Mouse (Mus musculus) heart, embryonic 13.5 days (tissue): ENCODE measurements at regions not wholly inside any gene's neighbourhood (a gene's known extent, or its start where the extent isn't known, plus 50 kb on each side); places are given as distances from the start of the nearest gene placed in this dataset.

ENCODE experiments used
- ATAC-seq: fragments of 200-750 bp; cut with Nextera tagmentation; 2 replicates; pipeline ENCODE4 v1.8.0; 2017; ENCODE audit warnings: moderate TSS enrichment; ENCODE audit not compliant: insufficient number of reproducible peaks, low FRiP score, low TSS enrichment; ENCODE audit errors: extremely low read depth
- H3K27ac ChIP-seq: fragments of 300-500 bp; sonication (generic); replicated peaks from 2 replicates; pipeline ENCODE4 v1.5.1; 2015; ENCODE audit warnings: moderate library complexity, mild to moderate bottlenecking, inconsistent platforms
- H3K27me3 ChIP-seq: fragments of 300-500 bp; sonication (generic); replicated peaks from 2 replicates; pipeline ENCODE4 v1.6.1; 2015; ENCODE audit warnings: mild to moderate bottlenecking, inconsistent platforms
- H3K36me3 ChIP-seq: fragments of 300-500 bp; sonication (generic); 2 replicates; pipeline ENCODE4 v1.6.1; 2015; ENCODE audit warnings: mild to moderate bottlenecking, inconsistent platforms
- H3K4me1 ChIP-seq: fragments of 300-500 bp; sonication (generic); 2 replicates; pipeline ENCODE4 v1.6.1; 2015; ENCODE audit warnings: inconsistent platforms
- H3K4me2 ChIP-seq: fragments of 300-500 bp; sonication (generic); 2 replicates; pipeline ENCODE4 v1.6.1; 2015; ENCODE audit warnings: inconsistent platforms, mild to moderate bottlenecking, moderate library complexity
- H3K4me3 ChIP-seq: fragments of 300-500 bp; sonication (generic); 2 replicates; pipeline ENCODE4 v1.5.1; 2015; ENCODE audit warnings: moderate library complexity, mild to moderate bottlenecking, inconsistent platforms
- H3K9ac ChIP-seq: fragments of 300-500 bp; sonication (generic); 2 replicates; pipeline ENCODE4 v1.6.1; 2015; ENCODE audit warnings: inconsistent platforms, mild to moderate bottlenecking, moderate library complexity
- H3K9me3 ChIP-seq: fragments of 300-500 bp; sonication (generic); 2 replicates; pipeline ENCODE4 v1.6.1; 2016; ENCODE audit warnings: inconsistent platforms
- WGBS: fragments of 180-500 bp; shearing (Covaris S2); methylation state at CpG from one replicate; pipeline ENCODE4 v1.1.7; 2015; ENCODE audit warnings: mixed read lengths; 5-methylcytosine and 5-hydroxymethylcytosine counted together

- 53% methylated on average over 1 of the region's 1 CpGs for WGBS
- Histone ChIP-seq H3K4me3 (no peak overlapping the region), H3K36me3 (no peaks in the 10 kb centered on the region), H3K9me3 (peaks cover 6% of the 10 kb centered on the region; the same call in 1 of the 2 replicates), H3K4me1 (no peaks in the 10 kb centered on the region), H3K27ac (no peak overlapping the region), H3K27me3 (no peaks in the 10 kb centered on the region), H3K9ac (no peak overlapping the region), H3K4me2 (no peak overlapping the region)
- ATAC-seq, result no peak
Observed at GRCm38 (mm10) chr7:125131968-125132367, 312.5 kb upstream of the Kdm8 start.

DNA sequence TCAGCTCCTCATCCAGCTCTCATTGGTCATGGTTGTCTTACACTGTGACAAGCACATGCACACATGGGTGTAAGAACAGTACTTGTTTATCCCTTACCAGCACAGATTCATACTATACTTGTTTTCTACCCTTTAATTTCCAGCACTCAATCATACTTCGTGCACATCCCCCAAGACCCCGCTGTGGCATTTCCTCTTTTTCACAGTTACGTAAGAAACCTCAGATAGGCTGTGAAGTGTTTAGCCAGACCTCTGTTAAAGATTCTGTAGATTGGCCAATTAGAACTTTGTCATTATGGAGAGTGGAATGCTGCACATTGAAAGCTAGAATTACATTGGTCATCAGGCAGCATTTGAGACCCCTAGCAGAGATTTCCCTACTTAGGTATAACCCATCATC, 305.9 kb upstream of the Kdm8 start:
- no peak overlapping the region for H3K27ac ChIP-seq
- ATAC-seq, result no peak
- no peak overlapping the region for H3K4me2 ChIP-seq
- H3K4me3 ChIP-seq, result no peak overlapping the region
- no peaks in the 10 kb centered on the region for H3K36me3 ChIP-seq
- WGBS, result 64% methylated on average over 3 of the region's 3 CpGs
- no peaks in the 10 kb centered on the region for H3K27me3 ChIP-seq
- H3K4me1 ChIP-seq, result no peaks in the 10 kb centered on the region
- peaks cover 6% of the 10 kb centered on the region; the same call in 1 of the 2 replicates for H3K9me3 ChIP-seq
- H3K9ac ChIP-seq, result no peak overlapping the region

GRCm38 (mm10) chr7:125139196-125139595, 305.3 kb upstream of the Kdm8 start:
- H3K9ac ChIP-seq, result no peak overlapping the region
- H3K4me1 ChIP-seq, result no peaks in the 10 kb centered on the region
- WGBS, result 78% methylated on average over 2 of the region's 2 CpGs

DNA sequence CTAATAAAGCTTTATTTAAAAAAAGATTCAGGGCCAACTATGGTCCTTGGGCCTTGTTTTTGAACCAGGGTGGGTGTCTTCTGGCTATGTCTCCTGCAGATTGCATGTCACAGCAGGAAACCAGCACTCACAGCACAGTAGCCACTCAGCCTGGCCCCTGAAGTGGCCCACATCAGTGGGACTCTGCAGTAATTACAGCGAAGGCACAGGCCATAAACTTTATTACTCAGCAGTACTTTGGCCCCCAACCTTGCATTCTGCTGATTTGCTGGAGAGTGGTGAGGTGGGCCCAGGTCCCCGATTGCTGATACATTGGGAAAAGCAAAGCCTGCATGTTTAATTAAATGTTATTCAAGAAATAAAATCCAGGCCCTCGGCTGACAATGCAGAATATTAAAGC, 303.6 kb upstream of the Kdm8 start:
- Histone ChIP-seq H3K27ac (no peak overlapping the region), H3K36me3 (no peaks in the 10 kb centered on the region), H3K4me2 (no peak overlapping the region), H3K9me3 (no peaks in the 10 kb centered on the region), H3K9ac (no peak overlapping the region), H3K4me1 (peaks cover 3% of the 10 kb centered on the region), H3K27me3 (no peaks in the 10 kb centered on the region), H3K4me3 (no peak overlapping the region)
- WGBS, result 67% methylated on average over 3 of the region's 3 CpGs
- no peak for ATAC-seq

More at GRCm38 (mm10) chr7:125139196-125139595, 305.3 kb upstream of the Kdm8 start:
- H3K4me3 ChIP-seq, result no peak overlapping the region
- peaks cover 6% of the 10 kb centered on the region; the same call in 1 of the 2 replicates for H3K9me3 ChIP-seq
- no peaks in the 10 kb centered on the region for H3K27me3 ChIP-seq
- no peak for ATAC-seq
- no peak overlapping the region for H3K27ac ChIP-seq
- H3K4me2 ChIP-seq, result no peak overlapping the region
- no peaks in the 10 kb centered on the region for H3K36me3 ChIP-seq

DNA sequence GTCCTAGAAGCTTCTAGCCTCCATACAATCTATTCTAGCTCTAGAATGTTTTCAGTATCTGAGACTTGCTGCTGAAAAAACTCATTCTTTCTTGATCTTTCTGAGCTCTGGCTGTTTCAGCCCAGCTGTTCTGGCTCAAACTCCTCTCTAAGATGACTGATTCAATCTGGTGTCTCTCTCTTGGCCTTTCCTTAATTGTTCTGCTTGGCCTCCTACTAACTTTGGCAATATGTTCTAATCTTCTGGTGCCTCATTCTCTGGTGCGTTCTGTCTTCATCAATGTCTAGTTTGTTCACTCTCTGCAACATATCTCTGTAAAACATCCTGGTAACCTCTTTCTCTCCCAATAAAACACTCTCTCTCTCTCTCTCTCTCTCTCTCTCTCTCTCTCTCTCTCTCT, 302.6 kb upstream of the Kdm8 start:
- H3K9ac ChIP-seq, result no peak overlapping the region
- ATAC-seq, result no peak
- no peaks in the 10 kb centered on the region for H3K9me3 ChIP-seq
- 62% methylated on average over 1 of the region's 1 CpGs for WGBS
- no peaks in the 10 kb centered on the region for H3K27me3 ChIP-seq
- no peaks in the 10 kb centered on the region for H3K36me3 ChIP-seq
- no peak overlapping the region for H3K4me3 ChIP-seq
- H3K27ac ChIP-seq, result no peak overlapping the region
- H3K4me2 ChIP-seq, result no peak overlapping the region
- peaks cover 10% of the 10 kb centered on the region for H3K4me1 ChIP-seq

DNA sequence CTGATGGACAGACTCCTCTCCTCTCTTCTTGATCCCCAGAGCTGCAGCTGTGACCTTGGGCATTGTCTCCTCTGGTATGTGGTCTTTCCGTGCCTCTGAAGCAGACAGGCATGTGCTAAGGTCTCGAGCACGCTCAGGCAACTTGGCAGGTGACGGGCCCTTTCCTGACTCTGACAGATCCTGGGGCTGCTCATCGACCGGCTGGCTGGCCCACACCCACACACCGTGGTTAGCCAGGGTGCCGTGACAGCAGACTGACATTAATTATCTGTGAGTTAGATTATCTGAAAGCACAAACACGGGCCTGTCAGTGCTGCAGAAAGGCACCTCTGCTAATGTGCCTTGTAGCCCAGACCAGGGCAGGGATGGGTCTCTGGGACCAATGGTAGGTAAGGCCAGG, 298.5 kb upstream of the Kdm8 start:
- Histone ChIP-seq H3K4me2 (no peak overlapping the region), H3K36me3 (no peaks in the 10 kb centered on the region), H3K9me3 (no peaks in the 10 kb centered on the region), H3K4me1 (peaks cover 10% of the 10 kb centered on the region), H3K27ac (no peak overlapping the region), H3K9ac (no peak overlapping the region), H3K27me3 (no peaks in the 10 kb centered on the region), H3K4me3 (no peak overlapping the region)
- no peak for ATAC-seq
- 24% methylated on average over 9 of the region's 9 CpGs for WGBS

GRCm38 (mm10) chr7:125149151-125149550, 295.3 kb upstream of the Kdm8 start:
- no peaks in the 10 kb centered on the region for H3K9me3 ChIP-seq
- no peak overlapping the region for H3K27ac ChIP-seq
- H3K27me3 ChIP-seq, result no peaks in the 10 kb centered on the region
- H3K36me3 ChIP-seq, result no peaks in the 10 kb centered on the region
- ATAC-seq, result no peak
- no peak overlapping the region for H3K4me3 ChIP-seq
- WGBS, result 56% methylated on average over 2 of the region's 2 CpGs
- peaks cover 10% of the 10 kb centered on the region for H3K4me1 ChIP-seq
- no peak overlapping the region for H3K9ac ChIP-seq
- no peak overlapping the region for H3K4me2 ChIP-seq

DNA sequence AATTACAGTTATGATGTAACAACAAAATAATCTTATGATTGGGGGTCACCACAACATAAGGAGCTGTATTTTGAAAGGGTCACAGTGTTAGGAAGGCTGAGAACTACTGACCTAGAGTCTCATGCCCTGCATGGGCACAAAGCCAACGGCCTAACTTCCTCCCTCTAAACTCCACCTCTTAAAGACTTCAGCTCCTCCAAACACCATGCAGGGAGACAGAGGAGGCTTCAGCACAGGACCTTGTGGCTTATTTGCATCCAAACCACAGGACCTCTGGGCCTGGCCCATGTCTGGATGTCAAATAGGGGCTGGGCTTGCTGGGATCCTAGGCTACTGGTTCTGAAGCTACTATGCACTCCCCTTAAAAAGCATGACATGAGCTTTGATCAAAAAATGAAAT, 294.7 kb upstream of the Kdm8 start:
- 45% methylated on average over 1 of the region's 1 CpGs for WGBS

GRCm38 (mm10) chr7:125152281-125152680, 292.2 kb upstream of the Kdm8 start:
- WGBS, result 79% methylated on average over 5 of the region's 5 CpGs
- H3K27ac ChIP-seq, result no peak overlapping the region
- H3K9ac ChIP-seq, result no peak overlapping the region
- H3K9me3 ChIP-seq, result no peaks in the 10 kb centered on the region
- no peak overlapping the region for H3K4me2 ChIP-seq
- H3K4me3 ChIP-seq, result no peak overlapping the region
- no peaks in the 10 kb centered on the region for H3K27me3 ChIP-seq
- H3K4me1 ChIP-seq, result no peaks in the 10 kb centered on the region
- ATAC-seq, result no peak
- H3K36me3 ChIP-seq, result no peaks in the 10 kb centered on the region

More for the DNA sequence above, 294.7 kb upstream of the Kdm8 start:
- no peak overlapping the region for H3K27ac ChIP-seq
- no peak overlapping the region for H3K4me2 ChIP-seq
- H3K4me3 ChIP-seq, result no peak overlapping the region
- H3K27me3 ChIP-seq, result no peaks in the 10 kb centered on the region
- no peaks in the 10 kb centered on the region for H3K36me3 ChIP-seq
- H3K9ac ChIP-seq, result no peak overlapping the region
- H3K4me1 ChIP-seq, result peaks cover 10% of the 10 kb centered on the region
- no peaks in the 10 kb centered on the region for H3K9me3 ChIP-seq
- no peak for ATAC-seq

DNA sequence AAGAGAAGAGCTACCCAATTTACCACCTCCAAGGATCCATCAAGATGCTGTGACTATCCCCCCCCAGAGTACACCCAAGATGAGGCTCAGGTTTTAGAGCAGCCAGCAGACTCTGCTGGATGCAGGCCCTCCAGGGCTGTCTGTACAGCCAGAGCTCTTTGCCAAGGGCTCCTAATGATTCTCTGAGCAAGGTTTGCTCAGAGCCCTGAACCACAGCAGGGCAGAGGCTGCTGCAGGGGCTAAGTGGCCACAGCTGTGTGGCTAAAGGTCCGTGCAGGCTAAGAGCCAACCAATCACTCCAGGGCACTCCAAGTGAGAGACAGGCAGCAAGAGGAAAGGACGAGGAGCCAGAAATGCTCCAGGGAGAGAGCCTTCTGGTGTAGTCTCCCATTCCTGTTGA, 289.2 kb upstream of the Kdm8 start:
- H3K36me3 ChIP-seq, result no peaks in the 10 kb centered on the region
- no peak overlapping the region for H3K27ac ChIP-seq
- no peak overlapping the region for H3K9ac ChIP-seq
- no peaks in the 10 kb centered on the region for H3K9me3 ChIP-seq
- 24% methylated on average over 2 of the region's 2 CpGs for WGBS
- no peak for ATAC-seq
- H3K27me3 ChIP-seq, result no peaks in the 10 kb centered on the region
- H3K4me2 ChIP-seq, result no peak overlapping the region
- H3K4me1 ChIP-seq, result no peaks in the 10 kb centered on the region
- no peak overlapping the region for H3K4me3 ChIP-seq

DNA sequence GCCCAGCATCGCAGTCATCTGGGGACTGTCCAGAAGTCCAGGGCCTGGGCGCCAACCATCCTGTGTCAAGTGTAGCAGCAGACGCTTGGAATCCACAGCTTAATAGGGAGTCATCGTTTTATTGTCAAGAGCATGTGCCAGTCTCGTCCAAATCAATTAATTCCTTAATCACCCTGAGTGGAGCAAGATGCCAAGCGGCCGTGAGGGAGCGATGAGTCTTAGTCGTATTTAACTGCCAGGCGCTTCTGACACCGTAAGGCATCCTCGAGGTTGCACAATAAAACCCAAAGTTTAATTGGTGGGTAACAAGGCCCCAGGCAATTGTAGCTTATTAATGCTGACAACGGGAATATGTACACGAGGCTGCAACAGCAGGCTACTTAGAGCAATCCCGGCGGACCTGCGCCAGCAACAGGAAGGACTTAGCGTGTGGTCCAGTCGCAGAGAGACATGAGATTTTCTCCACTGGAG, 277.6 kb upstream of the Kdm8 start:
- WGBS, result 84% methylated on average over 19 of the region's 19 CpGs
- no peaks in the 10 kb centered on the region for H3K27me3 ChIP-seq
- no peak overlapping the region for H3K4me3 ChIP-seq
- ATAC-seq, result no peak
- no peaks in the 10 kb centered on the region for H3K36me3 ChIP-seq
- H3K27ac ChIP-seq, result no peak overlapping the region
- H3K9me3 ChIP-seq, result peaks cover 4% of the 10 kb centered on the region
- no peak overlapping the region for H3K9ac ChIP-seq
- no peak overlapping the region for H3K4me2 ChIP-seq
- H3K4me1 ChIP-seq, result no peaks in the 10 kb centered on the region

GRCm38 (mm10) chr7:125167666-125168065, 276.8 kb upstream of the Kdm8 start:
- H3K4me2 ChIP-seq, result no peak overlapping the region
- no peak overlapping the region for H3K9ac ChIP-seq
- no peaks in the 10 kb centered on the region for H3K27me3 ChIP-seq
- H3K36me3 ChIP-seq, result no peaks in the 10 kb centered on the region
- H3K4me3 ChIP-seq, result no peak overlapping the region
- 71% methylated on average over 4 of the region's 4 CpGs for WGBS
- no peak for ATAC-seq
- H3K9me3 ChIP-seq, result peaks cover 4% of the 10 kb centered on the region
- no peak overlapping the region for H3K27ac ChIP-seq
- H3K4me1 ChIP-seq, result no peaks in the 10 kb centered on the region
